Mouse (Mus musculus) frontal cortex, adult 2 months (tissue): ENCODE measurements at regions not wholly inside any gene's neighbourhood (a gene's known extent, or its start where the extent isn't known, plus 50 kb on each side); places are given as distances from the start of the nearest gene placed in this dataset.
A peak's percentile ranks its signal among the peaks of the same experiment; 100 is the strongest.
"Not testable (repeated sequence)": the region's sequence is repeated elsewhere in the genome, so short reads cannot be mapped to it uniquely, and the experiment has no call there.

Source experiments
- DNase-seq, 2 experiments: peaks; one replicate each; pipeline ENCODE4 v3.0.0; 2022; ENCODE audit warnings: low spot score in 1 of 2; ENCODE audit errors: extremely low spot score in 1 of 2

DNA sequence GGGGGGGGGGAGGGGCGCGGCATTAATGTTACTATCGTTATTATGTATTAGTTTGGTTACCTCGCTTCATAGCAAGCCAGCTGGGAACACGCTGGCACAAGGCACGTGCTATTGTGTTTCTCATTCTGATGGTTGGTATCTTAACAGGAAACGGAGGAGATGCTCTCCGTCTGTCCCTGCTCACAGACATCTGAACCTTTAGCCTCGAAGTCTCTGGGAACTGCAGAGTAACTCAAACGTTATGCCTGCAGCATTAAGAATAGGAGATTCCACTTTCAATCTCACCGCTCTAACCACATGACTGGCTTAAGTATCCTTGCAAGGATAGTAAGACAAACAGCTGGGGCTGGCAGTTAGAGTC, 80.0 kb downstream of the Nfkbiz start:
- DNase-seq: no peak

DNA sequence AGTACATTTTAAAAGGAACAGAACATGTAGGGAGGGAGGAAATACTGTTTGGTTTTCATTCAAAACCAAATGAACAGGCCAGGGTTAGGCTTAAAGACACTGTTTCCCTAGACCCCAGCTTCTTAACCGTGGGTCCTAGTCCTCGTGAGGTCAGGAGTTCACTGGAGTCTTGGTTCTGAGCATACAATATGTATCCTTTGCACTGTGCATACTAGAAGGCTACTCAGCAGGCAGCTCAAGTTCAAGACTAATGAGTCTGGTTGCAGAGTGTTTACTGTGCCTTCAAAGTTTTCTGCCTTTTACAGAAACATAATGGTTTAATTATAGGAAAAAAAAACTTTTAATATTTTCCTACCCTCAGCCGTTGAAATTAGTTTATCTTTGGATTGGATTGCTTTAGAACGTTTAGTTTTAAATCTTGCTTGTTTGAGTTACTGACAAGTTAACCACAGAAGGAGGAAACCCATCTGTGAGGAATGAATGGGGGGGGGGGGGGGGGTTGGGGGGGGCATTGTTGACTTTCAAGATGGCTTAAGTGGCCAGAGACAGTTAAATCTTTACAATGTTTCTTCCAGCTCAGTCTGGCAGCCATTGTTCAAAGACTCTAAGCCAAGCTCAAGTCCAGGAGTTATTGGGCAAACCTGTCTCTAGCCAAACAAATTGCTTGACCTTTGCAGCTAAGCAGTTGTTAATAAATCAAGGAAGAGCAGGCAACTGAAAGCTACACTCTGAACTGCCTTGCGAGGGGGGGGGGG, 80.6 kb downstream of the Nfkbiz start:
- no peak for DNase-seq

GRCm38 (mm10) chr16:55757422-55757815, 81.3 kb downstream of the Nfkbiz start:
- not testable (repeated sequence) for DNase-seq

GRCm38 (mm10) chr16:55756764-55757421, 81.8 kb downstream of the Nfkbiz start:
- DNase-seq: no peak

DNA sequence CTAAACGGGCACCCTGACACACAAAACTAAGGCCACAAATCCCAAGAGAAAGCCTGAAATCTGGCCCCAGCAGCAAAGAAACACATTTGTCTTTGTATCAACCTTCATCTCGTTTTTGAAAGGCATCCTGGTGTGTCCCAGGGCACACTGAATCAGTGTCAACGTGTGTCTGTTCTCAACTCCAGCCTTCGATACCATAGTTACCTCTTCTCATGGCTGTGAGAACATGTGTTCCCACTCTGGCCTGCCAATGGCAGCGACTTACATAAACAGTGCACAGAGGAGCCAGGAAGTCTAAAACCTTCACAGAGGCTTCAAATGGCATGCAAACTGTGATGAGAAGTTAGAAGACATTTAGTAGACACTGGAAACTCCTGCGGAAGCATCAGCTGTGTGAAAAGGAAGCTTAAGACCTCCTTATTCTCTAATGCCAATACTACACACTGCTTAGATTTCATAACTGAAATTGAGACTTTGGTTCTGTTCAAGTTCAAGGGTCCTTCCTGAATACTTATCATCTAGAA, 83.3 kb downstream of the Nfkbiz start:
- DNase-seq: no peak

GRCm38 (mm10) chr16:55754092-55754763, 84.5 kb downstream of the Nfkbiz start:
- DNase-seq: peak in 1 of 2 experiments; percentile 19

GRCm38 (mm10) chr16:55753380-55753779, 85.3 kb downstream of the Nfkbiz start:
- DNase-seq: no peak

DNA sequence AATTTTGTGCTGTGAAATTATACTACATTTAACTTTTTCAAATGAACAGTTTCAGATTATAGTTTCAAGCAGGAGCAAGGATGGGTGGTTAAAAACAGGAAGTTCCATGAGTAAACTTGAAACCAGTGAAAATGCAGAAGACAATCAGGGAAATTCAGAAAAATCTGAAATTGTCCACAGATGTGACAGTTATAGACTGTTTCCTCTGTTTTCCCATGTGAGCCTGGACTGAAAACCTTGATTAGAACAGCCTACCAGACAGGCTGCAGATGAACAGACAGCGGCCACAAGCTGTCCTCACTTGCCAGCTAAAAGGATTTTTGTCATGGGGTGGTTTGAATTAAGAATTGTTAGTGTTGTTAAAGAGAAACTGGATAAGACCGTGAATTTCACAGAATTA, 91.4 kb downstream of the Nfkbiz start:
- no peak for DNase-seq

DNA sequence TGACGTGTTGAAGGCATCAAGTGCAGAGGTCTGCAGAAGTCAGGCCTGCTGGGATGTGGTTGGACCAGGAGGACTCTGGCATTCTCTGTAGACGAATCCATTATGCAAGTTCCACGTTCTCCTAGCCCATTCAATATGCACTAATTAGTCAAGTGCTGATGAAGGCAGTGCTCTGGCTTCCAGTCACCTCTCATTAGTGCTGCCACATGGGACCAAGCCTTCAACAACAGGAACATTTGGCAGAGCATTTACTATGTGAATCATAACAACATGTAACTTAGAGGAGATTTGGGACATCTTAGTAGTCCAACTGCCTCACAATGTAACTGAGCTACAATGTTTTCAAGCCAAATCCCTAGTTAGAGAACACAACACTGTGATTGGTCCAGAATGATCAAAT, 92.5 kb downstream of the Nfkbiz start:
- DNase-seq: no peak

- DNase-seq: no peak
Measured at GRCm38 (mm10) chr16:55745094-55745493, 93.6 kb downstream of the Nfkbiz start.

DNA sequence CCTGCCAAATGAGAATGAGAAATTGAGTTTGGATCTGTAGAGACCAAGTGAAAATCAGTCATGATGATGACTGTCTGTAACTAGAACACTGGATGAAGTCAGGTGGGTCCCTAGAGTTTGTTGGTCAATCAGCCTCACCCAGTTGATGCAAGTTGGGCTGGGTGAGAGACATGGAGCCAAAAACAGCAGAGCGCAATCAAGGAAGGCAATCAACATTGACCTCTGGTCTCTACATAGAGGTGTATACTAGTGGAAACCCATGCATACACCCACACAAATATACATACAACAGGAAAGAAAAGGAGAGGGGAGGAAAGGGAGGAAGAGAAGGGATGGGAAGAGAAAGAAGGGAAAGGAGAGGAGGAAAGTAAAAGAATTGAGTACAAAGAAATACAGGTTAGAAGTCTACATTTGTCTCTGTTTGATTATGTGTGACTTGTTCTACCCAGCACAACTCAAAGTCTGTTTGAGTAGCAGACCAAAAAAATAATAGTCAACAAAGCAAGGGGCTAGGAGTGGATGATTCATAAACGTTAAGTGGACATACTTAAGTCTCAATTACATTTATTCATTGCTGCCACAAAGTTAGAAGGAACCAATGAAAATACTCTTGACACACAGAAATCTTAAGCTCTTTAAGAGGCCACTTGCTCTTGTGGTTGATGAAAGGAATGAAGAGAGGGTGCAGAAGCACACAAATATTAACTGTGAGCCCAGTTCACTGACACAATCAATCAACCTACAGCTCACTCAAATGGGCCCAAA, 97.4 kb downstream of the Nfkbiz start:
- DNase-seq: no peak

DNA sequence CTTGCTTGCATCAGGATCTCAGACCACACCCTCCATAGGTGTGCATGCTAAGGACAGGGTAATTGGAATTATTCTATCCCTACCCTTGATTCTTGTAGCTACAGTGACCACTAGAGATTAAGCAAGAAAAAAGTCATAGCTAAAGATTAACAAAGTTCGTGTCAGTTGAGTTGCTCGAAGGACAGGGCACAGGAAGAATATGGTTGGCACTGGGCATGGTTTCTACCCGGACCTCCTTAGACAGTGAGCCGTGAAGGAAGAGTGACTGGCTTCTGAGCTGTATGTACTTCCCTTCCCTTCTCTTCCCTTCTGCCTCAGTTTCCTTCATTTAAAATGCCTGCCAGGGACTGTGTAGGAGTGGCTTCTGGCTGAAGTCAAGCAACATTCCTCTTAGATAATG, 100.0 kb downstream of the Nfkbiz start:
- DNase-seq: no peak

GRCm38 (mm10) chr16:55735476-55735968, 103.2 kb downstream of the Nfkbiz start:
- no peak for DNase-seq

GRCm38 (mm10) chr16:55734301-55734700, 104.4 kb downstream of the Nfkbiz start:
- DNase-seq: no peak

DNA sequence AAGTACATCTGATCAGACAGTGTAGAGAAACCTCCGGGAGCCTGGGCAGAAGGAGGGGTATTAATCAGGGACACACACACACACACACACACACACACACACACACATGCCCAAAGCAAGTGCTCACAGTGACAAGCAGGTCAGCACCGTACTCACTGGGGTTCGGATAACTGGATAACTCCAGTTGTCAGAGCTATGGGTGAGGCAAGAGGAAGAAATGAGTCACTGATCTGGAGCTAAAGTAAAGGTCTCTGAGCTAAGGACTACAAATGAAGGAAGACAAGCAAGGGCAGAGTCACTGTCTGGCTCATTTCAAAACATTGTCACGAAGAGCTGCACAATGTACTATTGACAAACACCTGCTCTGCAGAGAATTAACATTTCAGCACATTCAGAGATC, 104.9 kb downstream of the Nfkbiz start:
- no peak for DNase-seq

GRCm38 (mm10) chr16:55731003-55731402, 107.7 kb downstream of the Nfkbiz start:
- no peak for DNase-seq

DNA sequence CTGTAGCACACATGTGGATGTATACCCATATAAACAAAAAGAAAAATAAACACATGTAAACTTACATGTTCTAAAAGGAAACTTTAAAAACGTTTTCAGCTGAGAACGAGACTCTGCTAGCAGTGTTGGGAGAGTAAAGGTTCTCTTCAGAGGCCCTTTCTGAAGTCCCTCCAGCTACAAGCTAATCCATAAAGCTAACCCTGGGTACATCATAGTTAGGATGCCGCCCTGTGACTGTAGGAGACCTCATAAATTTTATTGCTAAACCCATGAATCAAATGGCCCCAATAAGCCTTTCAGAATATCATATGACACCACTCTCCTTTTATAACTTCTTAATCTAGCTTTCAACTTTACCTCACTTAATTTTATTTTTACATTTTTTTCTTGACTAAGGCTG, 112.2 kb downstream of the Nfkbiz start:
- no peak for DNase-seq

DNA sequence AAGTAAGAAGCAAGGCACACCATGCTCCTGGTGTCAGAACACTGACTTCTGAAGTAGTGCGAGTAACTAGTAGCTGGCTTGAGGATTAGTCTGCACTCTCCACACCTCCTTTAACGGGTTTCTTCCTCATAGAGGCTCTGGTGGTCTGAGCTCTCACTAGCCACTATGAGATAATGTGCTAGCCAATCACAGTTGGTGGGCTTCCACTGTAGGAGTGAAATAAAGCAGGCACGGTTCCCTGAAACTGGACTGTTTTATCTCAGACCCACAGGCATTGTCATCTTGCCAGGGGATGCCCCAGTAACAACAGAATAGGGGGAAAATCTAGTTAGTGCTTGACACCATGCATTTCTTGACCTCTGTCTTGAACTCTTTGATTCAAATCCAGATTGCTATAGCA, 118.3 kb downstream of the Nfkbiz start:
- no peak for DNase-seq

DNA sequence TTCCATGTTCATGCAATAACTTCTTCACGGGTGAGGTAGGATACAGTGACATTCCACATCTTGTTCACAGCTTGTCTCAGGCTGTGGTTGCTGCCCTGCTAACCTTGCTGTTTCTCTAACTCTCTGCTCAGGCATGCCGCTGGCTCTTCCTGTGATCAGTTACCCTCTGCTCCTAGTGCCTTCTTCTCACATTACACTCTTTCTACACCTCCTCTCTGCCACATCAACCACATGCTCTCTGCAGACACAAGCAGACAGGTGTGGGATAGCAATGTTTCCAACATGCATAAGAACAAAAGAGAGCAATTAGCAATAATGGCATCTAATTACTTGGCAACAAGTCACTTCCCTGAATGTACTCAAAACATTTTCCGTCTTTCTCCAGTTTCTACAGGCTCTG, 128.7 kb downstream of the Nfkbiz start:
- no peak for DNase-seq

- DNase-seq: no peak
Measured at GRCm38 (mm10) chr16:55706502-55706901, 132.2 kb downstream of the Nfkbiz start.

DNA sequence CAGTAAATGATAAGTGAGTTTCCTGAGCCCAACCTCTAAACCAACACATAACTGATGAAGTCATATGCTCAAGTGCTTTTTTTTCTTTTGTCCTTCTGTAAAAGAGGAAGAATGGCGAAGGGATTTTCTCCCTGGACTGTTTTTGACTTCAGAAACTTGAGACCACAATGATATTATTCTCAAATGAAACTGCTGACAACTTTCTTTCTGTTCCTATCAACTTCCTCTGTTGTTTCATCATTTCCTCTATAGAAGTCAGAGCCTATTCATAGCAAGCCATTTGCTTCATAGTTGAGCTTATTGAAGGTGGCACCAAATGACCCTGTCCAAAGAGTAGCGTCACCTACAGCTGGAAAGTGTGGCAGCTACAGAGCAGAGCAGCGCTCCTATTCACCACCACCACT, 140.2 kb downstream of the Nfkbiz start:
- DNase-seq: no peak
